Mouse (Mus musculus): ENCODE data around the gene Eci1.

DNA sequence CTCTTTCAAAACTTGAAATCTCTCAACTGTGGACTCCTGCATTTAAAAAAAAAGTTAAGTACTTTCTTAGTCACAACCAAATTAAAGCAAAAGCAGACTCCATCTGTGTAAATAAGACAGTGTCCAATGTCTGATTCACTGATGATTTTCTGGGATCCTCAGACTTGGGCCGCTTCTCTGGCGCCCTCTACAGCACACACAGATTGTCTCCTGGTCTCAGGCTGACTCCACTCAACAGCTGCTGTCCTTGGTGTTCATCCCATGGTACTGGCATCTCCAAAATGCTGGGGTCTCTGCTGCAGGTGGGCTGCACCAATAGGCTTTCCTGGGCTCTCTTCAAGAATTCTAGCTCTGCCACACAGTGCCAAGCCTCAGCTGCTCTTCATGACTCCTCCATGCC is 36.6 kb upstream of the Eci1 start:
- TF ChIP-seq CTCF (IDR thresholded peaks at IDR 0.05; ENCODE audit: low read depth), result peak; percentile 76
- TF ChIP-seq EP300 (IDR thresholded peaks at IDR 0.05; ENCODE audit: low read depth), result no peak
